Mouse (Mus musculus): ENCODE results near the gene Il27ra. TPM values are rescaled to one million over a fixed set of nuclear protein-coding genes. Genes with fewer than 3 reads are reported as not detected.
A peak's percentile ranks its signal among the peaks of the same experiment; 100 is the strongest.
"Not testable (repeated sequence)": the region's sequence is repeated elsewhere in the genome, so short reads cannot be mapped to it uniquely, and the experiment has no call there.

Gene Il27ra
- total RNA-seq, 1 experiment from 2014 or later: 5.5 TPM

GRCm38 (mm10) chr8:84023631-84024030 is 18.8 kb downstream of the Il27ra start:
- no peak for ATAC-seq (replicated peaks; ENCODE audit: low read depth, poor library complexity, severe bottlenecking)

- ATAC-seq (replicated peaks; ENCODE audit: low read depth, poor library complexity, severe bottlenecking): no peak
These were observed 19.3 kb downstream of the Il27ra start for GRCm38 (mm10) chr8:84023085-84023484.

- ATAC-seq (replicated peaks; ENCODE audit: low read depth, poor library complexity, severe bottlenecking): no peak
These were observed 20.8 kb downstream of the Il27ra start for GRCm38 (mm10) chr8:84021569-84021968.

GRCm38 (mm10) chr8:84021096-84021495 is 21.3 kb downstream of the Il27ra start, which contains the start of gene Palm3:
TSS of gene Palm3 (plus strand) at chr8:84021471.
- no peak for ATAC-seq (replicated peaks; ENCODE audit: low read depth, poor library complexity, severe bottlenecking)

- 0 out of 2 replicates have a peak, but pooled peaks have one; percentile 12 for ATAC-seq (replicated peaks; ENCODE audit: low read depth, poor library complexity, severe bottlenecking)
These were observed 22.7 kb downstream of the Il27ra start for GRCm38 (mm10) chr8:84019738-84020137.

GRCm38 (mm10) chr8:84015833-84016232 is 26.6 kb downstream of the Il27ra start:
- ATAC-seq (replicated peaks; ENCODE audit: low read depth, poor library complexity, severe bottlenecking): no peak

GRCm38 (mm10) chr8:84012499-84013165 is 29.8 kb downstream of the Il27ra start:
- peak; percentile 11; the same call in 1 of the 2 replicates for ATAC-seq (replicated peaks; ENCODE audit: low read depth, poor library complexity, severe bottlenecking)

- peak; percentile 27; the same call in 1 of the 2 replicates for ATAC-seq (replicated peaks; ENCODE audit: low read depth, poor library complexity, severe bottlenecking)
These were observed 30.5 kb downstream of the Il27ra start, which contains the start of gene 2210011C24Rik for GRCm38 (mm10) chr8:84011705-84012498. TSS of gene 2210011C24Rik (minus strand) at chr8:84012171.

GRCm38 (mm10) chr8:84010625-84011611 is 31.5 kb downstream of the Il27ra start:
- peak; percentile 27; the same call in 1 of the 2 replicates for ATAC-seq (replicated peaks; ENCODE audit: low read depth, poor library complexity, severe bottlenecking)

GRCm38 (mm10) chr8:84009876-84010275 is 32.5 kb downstream of the Il27ra start:
- peak; percentile 75 for ATAC-seq (replicated peaks; ENCODE audit: low read depth, poor library complexity, severe bottlenecking)

GRCm38 (mm10) chr8:84008362-84008761 is 34.0 kb downstream of the Il27ra start:
- ATAC-seq (replicated peaks; ENCODE audit: low read depth, poor library complexity, severe bottlenecking): no peak

GRCm38 (mm10) chr8:84005502-84005901 is 36.9 kb downstream of the Il27ra start:
- not testable (repeated sequence) for ATAC-seq (replicated peaks; ENCODE audit: low read depth, poor library complexity, severe bottlenecking)

GRCm38 (mm10) chr8:84004533-84005201 is 37.7 kb downstream of the Il27ra start:
- peak; percentile 98 for ATAC-seq (replicated peaks; ENCODE audit: low read depth, poor library complexity, severe bottlenecking)

- no peak for ATAC-seq (replicated peaks; ENCODE audit: low read depth, poor library complexity, severe bottlenecking)
These were observed 38.7 kb downstream of the Il27ra start for GRCm38 (mm10) chr8:84003612-84004246.

- ATAC-seq (replicated peaks; ENCODE audit: low read depth, poor library complexity, severe bottlenecking): no peak
These were observed 39.3 kb downstream of the Il27ra start for GRCm38 (mm10) chr8:84002957-84003611.

- no peak for ATAC-seq (replicated peaks; ENCODE audit: low read depth, poor library complexity, severe bottlenecking)
These were observed 40.9 kb downstream of the Il27ra start, which contains the start of gene 1700067K01Rik for GRCm38 (mm10) chr8:84001281-84002000. TSS of gene 1700067K01Rik (plus strand) at chr8:84001502.

- ATAC-seq (replicated peaks; ENCODE audit: low read depth, poor library complexity, severe bottlenecking): no peak
These were observed 42.6 kb downstream of the Il27ra start for GRCm38 (mm10) chr8:83999825-84000224.
